Mouse (Mus musculus) frontal cortex, adult (tissue): ENCODE measurements at regions not wholly inside any gene's neighbourhood (a gene's known extent, or its start where the extent isn't known, plus 50 kb on each side); places are given as distances from the start of the nearest gene placed in this dataset.

Experiments
- ATAC-seq: cut with Nextera tagmentation; 2 replicates; pipeline ENCODE4 v1.9.2; 2017; ENCODE audit warnings: mild to moderate bottlenecking, moderate library complexity, mixed read lengths; ENCODE audit not compliant: low TSS enrichment

DNA sequence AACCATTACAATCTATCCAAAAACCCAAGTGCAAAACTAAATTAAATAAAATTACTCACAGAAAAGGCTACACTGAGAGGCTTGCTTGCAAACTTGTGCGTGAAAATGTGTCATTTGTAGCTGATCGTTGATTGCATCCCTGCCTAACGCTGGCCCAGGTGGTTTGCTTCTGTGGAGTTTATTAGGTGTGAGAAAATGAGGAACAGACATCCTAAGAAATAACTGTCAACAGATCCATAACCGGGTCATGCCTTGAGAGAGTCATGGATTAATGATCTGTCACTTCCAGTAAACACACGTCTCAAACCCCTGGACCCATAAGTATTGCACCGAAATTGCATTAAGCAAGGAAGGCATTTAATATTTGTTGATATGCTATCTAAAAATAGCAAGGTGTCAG lies 73.4 kb upstream of the Tmem18 start:
- ATAC-seq: no peak

- ATAC-seq: no peak
These were observed 100.9 kb upstream of the Tmem18 start for GRCm38 (mm10) chr12:30483370-30483769.

DNA sequence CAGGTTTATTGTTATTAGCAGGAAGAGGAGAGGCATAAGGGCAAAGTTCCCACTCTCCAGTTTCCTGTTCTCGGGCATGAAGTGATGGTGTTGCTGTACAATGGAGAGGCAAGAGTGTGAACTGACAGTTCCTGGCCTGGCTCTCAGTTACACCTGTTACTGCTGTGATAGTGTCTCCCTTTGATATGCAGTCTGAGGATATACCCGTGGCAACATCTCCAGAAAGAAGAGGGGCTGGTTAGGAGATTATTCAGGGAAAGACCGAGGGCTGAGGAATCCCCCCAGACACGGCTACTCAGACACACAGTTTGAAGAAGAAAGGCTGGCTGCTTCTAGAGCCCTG lies 100.3 kb upstream of the Sntg2 start:
- no peak for ATAC-seq

GRCm38 (mm10) chr12:30472743-30473472 lies 99.7 kb upstream of the Sntg2 start:
- no peak for ATAC-seq

DNA sequence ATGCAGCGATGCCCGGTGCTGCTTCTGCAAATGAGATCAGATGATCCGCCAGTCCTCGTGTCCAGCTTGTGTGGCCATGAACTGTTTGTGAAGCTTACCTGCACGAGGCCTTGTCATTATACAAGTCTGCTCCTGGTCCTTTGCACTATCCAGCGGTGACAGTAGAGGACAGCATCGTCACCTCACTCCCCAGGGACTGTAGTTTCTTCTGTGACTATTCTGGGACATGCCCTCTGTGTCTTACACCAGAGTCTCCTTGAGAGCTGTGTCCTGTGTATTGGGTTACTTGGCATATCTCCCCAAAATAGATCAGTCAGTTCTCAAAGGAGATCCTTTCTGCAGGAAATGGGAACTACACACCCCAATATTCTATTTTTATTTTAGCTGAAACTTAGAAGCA lies 94.0 kb upstream of the Sntg2 start:
- no peak for ATAC-seq

DNA sequence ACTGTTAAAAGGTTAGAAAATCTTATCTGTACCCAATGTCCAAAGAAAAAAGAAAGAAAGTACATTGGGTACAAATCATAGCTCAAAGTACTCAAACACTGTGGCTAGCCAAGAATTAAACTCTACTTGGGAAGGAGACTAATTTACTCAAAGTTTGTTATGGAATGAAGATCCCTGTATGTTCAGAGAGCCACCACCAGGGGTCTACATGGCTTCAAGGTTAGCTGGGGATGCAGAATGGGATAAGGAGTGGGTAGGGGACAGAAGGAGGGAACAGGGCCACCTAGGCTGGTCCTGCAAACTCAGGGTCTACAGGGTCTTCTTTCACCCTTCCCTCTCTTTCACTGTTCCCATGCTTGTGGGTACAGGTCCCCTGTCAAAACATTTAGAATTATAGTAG lies 77.4 kb upstream of the Sntg2 start:
- no peak for ATAC-seq

DNA sequence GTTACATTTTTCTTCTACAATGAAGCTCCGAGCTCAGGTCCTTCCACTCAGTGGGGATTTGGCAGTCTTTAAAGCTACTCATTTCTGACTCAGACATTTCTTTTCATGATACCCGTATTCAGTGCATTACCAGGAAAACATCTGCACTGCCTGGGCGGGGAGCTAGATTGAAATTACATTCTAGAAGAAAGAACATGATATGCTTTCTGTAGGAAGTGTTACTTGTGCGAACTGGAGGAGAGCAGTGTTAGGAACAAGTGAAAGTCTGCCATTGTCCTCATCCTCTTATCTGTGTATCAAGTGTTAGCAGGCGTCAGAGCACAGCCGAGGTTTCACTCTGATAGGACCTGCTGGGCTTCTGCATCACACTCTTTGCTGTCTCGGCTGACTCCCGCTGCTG lies 61.7 kb upstream of the Sntg2 start:
- peak; percentile 93 for ATAC-seq

DNA sequence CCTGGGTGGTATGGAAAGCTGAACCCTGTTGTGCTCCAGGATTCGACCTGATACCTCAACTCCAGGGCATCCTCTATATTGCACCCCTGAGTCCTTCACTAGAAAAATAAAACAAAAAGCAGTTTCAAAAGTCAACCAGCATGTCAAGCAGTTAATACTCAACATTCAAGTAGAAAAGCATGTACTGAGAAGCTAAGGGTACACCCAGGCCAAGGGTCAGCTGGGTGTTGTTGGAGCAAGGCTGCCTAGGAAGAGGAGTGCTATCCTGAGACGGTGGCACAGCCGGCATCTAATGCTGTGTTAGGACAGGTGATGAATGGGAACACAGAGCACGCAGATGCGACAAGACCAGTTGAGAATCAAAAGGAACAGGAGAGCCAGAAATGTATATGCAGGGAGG lies 59.7 kb upstream of the Sntg2 start:
- no peak for ATAC-seq

DNA sequence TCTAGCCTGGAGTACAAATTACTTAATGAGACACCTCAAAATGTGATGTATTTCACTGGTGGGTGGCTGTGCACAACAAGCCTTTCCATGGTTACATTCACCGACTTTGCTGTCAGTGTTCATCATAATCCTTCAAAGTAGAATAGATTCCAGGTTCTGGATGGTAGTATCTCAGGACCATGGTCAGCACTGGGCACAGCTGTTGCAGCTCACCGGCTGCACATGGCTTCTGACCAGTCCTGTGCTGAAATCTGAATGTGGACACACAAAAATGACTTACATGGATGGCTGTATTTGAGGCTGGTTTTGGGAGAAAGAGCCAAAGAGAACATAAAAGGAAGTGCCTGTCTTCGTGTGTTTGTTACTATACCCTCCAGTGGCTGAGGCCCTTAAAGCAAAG lies 57.5 kb upstream of the Sntg2 start:
- no peak for ATAC-seq

GRCm38 (mm10) chr12:30425301-30425700 lies 52.1 kb upstream of the Sntg2 start:
- no peak for ATAC-seq
